Mouse (Mus musculus): ENCODE data around the gene Chga.

The Chga gene

DNA sequence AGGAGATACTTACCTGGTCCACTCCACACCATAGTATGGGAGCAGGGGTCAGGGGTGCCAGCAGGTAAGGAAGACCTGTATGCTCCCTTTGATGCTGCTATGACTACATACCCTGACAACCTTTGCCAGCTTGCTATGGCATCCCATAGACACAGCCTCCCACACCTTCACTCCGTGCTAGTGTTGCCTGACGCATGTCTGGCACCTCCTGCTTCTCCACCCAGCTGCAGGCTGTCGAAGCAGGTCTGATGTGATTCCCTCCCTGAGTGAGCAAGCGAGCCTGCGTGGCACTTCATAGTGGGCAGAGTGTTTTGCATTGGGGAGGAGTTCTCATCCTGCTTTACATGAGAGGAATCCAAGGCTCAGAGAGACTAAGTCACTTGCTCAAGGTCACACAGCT lies 2.6 kb downstream of the Chga start:
- no peak for DNase-seq (ENCODE audit: inconsistent ontology term)

- DNase-seq (ENCODE audit: inconsistent ontology term), result no peak
Measured at GRCm38 (mm10) chr12:102565086-102565485, 10.3 kb downstream of the Chga start.

- DNase-seq (ENCODE audit: inconsistent ontology term), result no peak
Measured at GRCm38 (mm10) chr12:102566951-102567350, 12.2 kb downstream of the Chga start.

DNA sequence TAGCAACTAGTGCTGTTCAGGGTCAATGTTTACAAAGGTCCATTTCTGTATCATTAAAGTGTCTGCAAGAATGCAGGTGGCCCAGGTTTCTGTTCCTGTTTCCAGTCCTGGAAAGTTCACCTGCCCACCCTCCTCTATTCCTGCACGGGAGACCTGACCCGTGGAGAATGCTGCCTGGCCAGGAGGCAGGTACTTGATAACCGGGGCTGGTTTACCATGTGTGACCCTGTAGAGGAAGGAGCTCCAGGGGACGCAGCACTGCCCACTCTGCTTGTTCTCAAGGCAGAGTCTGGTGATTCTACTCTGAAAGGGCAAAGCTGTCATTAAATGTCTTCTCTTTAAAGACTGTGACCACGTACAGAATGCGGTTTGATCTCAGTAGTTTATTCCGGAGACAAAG lies 13.4 kb downstream of the Chga start:
- DNase-seq (ENCODE audit: inconsistent ontology term), result no peak

DNA sequence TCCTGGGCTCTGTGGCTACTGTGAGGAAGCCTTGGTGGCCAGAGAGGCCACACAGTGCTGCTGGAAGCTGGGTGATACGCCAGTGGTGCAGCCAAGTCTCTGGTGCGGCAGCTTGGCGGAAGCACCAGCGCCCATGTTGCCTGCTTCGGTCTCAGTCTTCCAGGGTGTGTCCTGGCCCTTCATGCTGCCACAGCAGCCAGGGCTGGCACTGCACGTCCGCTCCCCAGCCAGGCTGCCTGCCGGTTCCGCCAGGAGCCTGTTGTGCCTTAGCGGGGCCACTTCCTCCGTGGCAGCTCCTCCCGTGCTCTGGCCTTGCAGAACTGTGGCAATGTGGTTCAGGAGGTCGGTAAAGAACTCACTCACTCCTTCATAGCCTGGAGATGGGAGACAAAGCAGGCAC lies 15.3 kb downstream of the Chga start:
- DNase-seq (ENCODE audit: inconsistent ontology term), result no peak

DNA sequence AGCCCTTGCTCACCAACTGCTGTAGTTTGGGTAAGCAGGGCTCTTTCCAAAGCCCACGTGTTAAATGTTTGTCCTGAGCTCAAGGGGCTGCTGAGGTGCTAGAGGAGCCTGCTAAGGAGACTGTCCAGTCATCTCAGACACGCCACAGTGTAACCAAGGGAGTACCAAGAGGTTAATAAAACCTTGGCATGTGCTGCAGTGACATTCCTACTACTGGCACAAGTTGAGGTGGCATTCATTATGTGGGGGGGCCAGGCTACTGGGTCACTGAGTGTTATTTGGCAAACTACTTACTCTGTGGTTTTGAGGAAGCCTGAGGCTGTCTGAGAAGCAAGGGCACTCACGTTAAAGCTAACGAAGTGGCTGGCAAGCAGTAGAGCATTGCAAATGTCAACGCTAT lies 16.0 kb downstream of the Chga start:
- DNase-seq (ENCODE audit: inconsistent ontology term), result peak; percentile 72

GRCm38 (mm10) chr12:102571666-102572065 lies 16.9 kb downstream of the Chga start:
- DNase-seq (ENCODE audit: inconsistent ontology term), result no peak

DNA sequence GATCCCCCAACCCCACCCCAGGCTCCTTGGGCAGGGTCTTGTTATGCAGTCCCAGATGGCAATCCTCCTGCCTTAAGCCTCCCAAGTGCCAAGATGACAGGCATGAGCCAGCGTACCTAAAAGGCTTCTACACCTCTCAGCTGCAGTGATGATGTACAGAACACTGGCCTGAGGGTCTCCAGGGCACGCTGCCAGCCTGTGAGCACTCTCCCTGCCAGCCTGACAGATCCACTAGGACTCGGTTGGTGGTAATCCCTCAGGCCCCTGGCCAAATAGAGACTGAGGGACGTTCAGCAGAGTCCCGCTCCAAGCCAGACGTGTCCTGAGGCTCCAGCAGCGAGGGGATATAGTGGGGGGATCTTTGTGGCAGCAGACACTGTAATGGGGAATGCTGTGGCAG lies 18.3 kb downstream of the Chga start:
- no peak for DNase-seq (ENCODE audit: inconsistent ontology term)

GRCm38 (mm10) chr12:102575541-102576329 lies 21.0 kb downstream of the Chga start:
- no peak for DNase-seq (ENCODE audit: inconsistent ontology term)

DNA sequence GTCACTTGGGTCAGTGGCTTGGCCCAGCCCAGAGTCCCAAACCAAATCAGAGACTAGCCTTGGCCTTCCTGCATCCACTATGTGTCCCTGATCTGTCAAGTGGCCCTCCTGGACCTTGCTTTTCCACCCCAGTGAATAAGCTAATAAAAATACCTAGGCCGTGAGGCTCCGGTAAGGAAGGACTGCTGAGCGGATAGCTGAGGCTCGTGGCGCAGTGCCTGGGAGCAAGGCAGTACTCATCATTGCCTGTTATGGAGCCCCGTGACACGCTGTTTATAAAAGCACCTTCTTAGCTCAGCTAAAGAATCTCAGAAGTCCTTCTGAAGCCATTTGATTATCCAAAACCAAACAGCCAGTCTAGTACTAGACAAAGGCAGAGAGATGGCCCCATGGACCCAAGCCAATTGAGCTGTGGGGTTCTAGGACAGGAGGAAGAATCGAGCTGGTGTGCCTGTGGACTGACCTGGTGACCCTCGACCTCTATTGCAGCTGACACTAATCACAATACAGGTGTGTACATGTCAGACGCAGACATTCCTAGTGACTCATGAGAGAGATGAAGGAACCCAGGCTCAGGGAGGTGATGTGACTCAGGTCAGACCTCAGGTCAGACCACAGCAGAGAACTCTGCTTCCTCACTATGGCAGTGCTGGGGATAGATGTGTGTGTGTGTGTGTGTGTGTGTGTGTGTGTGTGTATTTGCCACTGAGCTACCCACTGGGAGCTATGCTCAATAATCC lies 22.1 kb downstream of the Chga start:
- no peak for DNase-seq (ENCODE audit: inconsistent ontology term)

DNA sequence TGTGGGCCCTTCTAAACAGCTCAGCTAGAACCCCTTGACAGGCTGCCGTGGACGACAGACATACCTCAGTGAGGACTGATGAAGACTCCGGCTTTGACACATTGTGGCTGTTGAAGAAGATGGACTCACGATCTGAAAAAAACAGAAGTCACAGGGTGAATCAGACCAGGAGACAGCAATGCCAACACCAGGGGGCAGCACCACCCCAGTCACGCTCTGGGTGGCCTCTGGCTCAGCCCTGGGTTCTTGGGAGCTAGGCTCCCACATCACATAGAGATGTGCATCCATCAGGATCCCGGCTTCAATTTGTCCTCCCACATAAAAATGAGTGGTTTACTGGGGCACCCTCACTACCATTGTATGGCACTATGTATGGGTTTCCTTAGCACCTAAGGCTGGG lies 24.3 kb downstream of the Chga start:
- peak; percentile 74 for DNase-seq (ENCODE audit: inconsistent ontology term)

DNA sequence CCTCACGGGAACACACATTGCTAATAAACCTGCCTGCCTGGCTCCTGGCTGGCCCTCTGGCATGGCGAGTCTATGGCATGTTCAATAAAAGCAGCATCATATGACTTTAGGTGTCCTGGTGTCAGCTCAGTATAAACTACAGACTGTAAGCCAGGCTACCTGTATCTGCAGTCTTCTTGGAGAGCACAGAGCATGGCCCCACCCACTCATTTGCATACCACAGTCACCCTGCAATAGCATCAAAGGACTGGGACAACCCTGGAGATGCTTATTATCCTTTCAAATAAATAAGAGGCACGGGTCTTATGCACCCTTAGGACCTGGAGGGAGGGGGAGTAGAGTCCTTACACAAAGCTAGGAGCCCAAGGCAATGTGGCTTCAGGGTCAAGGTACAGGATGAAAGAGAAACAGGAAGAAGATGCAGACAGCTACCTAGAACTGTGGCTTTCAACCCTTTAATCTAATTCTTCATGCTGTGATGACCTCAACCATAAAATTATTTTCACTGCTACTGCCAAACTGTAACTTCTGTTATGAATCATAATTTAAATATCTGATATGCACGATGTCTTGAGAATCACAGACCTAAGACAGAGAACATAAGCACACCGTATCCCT lies 26.9 kb downstream of the Chga start:
- DNase-seq (ENCODE audit: inconsistent ontology term), result no peak

- DNase-seq (ENCODE audit: inconsistent ontology term), result no peak
Measured at GRCm38 (mm10) chr12:102582441-102582840, 27.7 kb downstream of the Chga start.

DNA sequence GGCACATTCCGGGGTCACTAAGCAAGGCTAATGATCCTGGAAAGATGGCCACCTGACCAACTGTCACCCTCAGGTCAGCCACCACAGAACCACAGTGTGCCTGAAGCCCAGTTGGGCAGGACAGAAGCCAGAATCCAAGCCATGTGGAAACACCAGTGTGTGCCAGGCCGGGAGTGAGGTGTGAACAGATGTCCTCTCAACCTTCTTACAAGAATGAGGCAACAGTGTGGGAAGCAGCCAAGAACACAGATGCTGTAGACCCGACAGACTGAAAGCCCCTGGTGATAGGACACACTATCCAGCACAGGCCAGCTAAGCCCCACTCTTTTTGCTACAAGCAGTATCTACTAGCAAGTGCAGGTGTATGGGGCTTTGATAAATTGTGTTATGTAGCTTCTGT lies 30.6 kb downstream of the Chga start:
- no peak for DNase-seq (ENCODE audit: inconsistent ontology term)

- peak; percentile 65 for DNase-seq (ENCODE audit: inconsistent ontology term)
Measured at GRCm38 (mm10) chr12:102586286-102586881, 31.6 kb downstream of the Chga start.

DNA sequence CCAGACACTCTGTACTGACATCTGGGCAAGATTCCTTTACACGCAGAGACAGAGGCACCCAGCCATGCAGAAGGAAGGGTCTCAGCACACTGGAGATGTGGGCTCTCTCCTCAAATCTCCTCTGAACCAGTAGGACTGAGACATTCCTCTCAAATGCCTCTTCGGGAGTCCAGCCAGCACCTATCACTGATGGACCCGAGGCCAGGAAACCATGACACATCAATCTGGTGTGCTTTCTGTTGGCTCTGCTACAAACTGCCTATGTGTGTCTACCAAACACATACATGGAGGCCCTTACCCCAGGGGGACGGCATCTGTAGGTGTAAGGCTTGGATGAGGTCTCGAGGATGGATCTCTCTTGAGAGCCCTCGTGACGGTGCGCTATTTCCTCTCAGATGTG lies 32.3 kb downstream of the Chga start:
- DNase-seq (ENCODE audit: inconsistent ontology term), result no peak

- no peak for DNase-seq (ENCODE audit: inconsistent ontology term)
Measured at GRCm38 (mm10) chr12:102590711-102591360, 36.1 kb downstream of the Chga start.

GRCm38 (mm10) chr12:102593699-102594098 lies 38.9 kb downstream of the Chga start:
- DNase-seq (ENCODE audit: inconsistent ontology term), result peak; percentile 85

DNA sequence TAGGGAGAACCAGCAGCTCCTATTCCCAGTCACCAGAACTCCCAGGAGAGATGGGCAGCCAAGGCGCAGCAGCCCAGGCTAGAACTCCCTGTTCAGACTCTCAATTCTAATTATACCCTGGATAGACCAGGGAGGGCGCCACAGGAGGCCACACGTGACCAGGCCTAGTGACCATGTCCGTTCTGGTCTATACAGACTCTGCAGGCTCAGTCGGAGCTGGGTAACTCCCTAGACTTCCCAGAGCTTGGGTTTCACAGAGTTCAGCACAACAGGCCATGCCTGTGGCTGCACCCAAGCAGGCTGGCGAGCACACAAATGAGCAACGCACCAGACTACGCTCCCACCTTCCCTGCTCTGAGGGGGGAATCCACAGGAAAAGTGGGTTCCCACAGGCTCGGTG lies 39.9 kb downstream of the Chga start:
- no peak for DNase-seq (ENCODE audit: inconsistent ontology term)

DNA sequence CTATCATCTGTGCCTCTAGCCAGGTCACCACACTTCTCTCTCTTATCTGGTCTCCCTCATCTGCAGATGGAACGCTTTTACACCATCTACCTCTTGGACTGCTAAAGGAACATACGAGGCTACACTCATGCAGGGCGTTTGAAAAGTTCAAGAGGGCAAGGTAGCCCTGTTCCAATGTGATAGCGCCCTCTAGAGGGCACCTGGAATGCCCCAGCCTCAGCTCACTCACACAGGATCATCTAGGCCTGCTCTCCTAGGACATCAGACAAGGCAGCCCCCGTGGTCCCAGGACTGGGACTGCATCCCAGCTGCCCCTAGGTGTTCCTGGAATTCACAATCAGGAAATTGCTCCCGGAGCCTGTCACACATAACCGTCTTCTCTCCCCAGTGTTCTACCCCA lies 41.6 kb downstream of the Chga start:
- DNase-seq (ENCODE audit: inconsistent ontology term), result no peak

DNA sequence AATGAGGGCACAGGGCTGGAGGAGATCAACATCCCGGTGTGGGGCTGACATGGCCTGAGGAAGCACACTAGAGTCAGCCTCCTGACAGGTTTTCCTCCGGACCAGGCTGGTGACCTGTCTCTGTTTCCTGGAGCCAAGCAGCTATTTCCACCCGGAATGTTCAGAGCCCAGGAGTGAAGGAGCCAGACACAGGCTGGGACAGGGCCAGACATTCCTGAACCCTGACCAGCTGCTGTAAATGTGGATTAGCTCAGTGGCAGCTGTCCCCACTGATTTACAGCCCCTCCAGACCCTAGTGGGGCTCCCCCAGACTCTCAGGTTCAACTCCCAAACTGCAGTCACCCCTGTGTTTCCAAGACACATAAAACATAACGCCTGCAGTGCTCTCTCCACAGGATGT lies 42.7 kb downstream of the Chga start:
- DNase-seq (ENCODE audit: inconsistent ontology term), result peak; percentile 58

- no peak for DNase-seq (ENCODE audit: inconsistent ontology term)
Measured at GRCm38 (mm10) chr12:102598535-102598934, 43.8 kb downstream of the Chga start.
